8 mouse cellular contexts compared by ENCODE assay signal in the genomic region with DNA sequence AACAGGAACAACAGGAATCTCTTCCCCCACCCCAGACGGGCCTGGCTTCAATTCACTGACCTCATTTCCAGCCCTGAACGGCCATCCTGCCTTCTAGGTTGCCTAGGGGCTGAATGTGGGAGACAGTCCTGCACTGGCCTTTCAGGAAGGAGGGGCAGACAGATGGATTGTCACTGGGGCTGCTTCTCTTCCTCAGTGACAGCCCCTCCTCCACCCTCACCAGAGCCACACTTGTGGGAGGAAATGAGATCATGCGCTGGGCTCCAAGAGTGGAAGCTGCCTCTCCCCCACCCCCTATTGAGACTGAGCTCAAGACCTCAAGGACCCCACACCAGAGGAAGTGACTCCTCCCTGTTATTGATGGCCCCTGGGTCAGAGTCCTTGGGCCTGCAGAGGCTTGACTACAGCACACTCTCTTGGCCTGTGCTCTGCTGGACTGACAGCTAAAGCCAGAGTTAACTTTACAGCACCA. TPM values are rescaled to one million over a fixed set of nuclear protein-coding genes. Genes with fewer than 3 reads are reported as not detected.
DNase-seq lines count a peak whose midpoint lies in the region; ATAC-seq lines count a peak whose summit lies in the region.

No protein-coding gene starts in this region.

- H3K4me1 ChIP-seq in hindbrain, embryonic 14.5 days (replicated peaks; ENCODE audit: control insufficient read depth, insufficient read depth, low read length): no peaks in the 10 kb centered on the region

- peaks cover 54% of the 10 kb centered on the region for H3K36me3 ChIP-seq in hindbrain, embryonic 14.5 days (replicated peaks; ENCODE audit: control insufficient read depth, insufficient read depth)

- H3K9ac ChIP-seq in hindbrain, embryonic 14.5 days: no peak overlapping the region

- H3K4me2 ChIP-seq in hindbrain, embryonic 14.5 days (replicated peaks): no peak overlapping the region

- 53% methylated on average over 3 of the region's 3 CpGs for WGBS in hindbrain, embryonic 14.5 days

- H3K4me3 ChIP-seq in hindbrain, embryonic 14.5 days (replicated peaks; ENCODE audit: low read length): no peak overlapping the region

- DNase-seq in MN1 (ENCODE audit: low spot score): peak; percentile 49
- peak; percentile 83 to 86 for DNase-seq in adrenal gland, postnatal 36 days
- DNase-seq in frontal cortex, postnatal 36 days (ENCODE audit: low spot score in 2 of 2): peak; percentile 61 to 71
- no peak for DNase-seq in hindbrain, embryonic 14.5 days (ENCODE audit: low spot score)
- DNase-seq in layer of hippocampus, postnatal 36 days: peak; percentile 47 to 49
- DNase-seq in lung, postnatal 14 days: peak; percentile 76
- DNase-seq in right cerebral cortex, postnatal 10 days (ENCODE audit: low spot score in 2 of 2): peak; percentile 75 to 76
- no peak for DNase-seq in urinary bladder, postnatal 4 days (ENCODE audit: low spot score in 2 of 2)

- H3K27me3 ChIP-seq in hindbrain, embryonic 14.5 days (ENCODE audit: control insufficient read depth, insufficient read depth, low read length): no peaks in the 10 kb centered on the region

- H3K27ac ChIP-seq in hindbrain, embryonic 14.5 days: peak overlapping the region; percentile 26; the same call in 1 of the 2 replicates

- no peaks in the 10 kb centered on the region for H3K9me3 ChIP-seq in hindbrain, embryonic 14.5 days (ENCODE audit: control insufficient read depth, low read length)

- ATAC-seq in hindbrain, embryonic 14.5 days (ENCODE audit: low FRiP score): peak; percentile 37

RNA-seq across cellular contexts. Expression of gene Bicd2, which starts 30.1 kb away (rescaled TPM):
- total RNA-seq in adrenal gland, postnatal 36 days (2021): 10 to 100 TPM; 34.8 to 44.6 TPM
- 30.7 and 33.3 TPM in 2 replicates for polyA plus RNA-seq in hindbrain, embryonic 14.5 days (2014; fragmentation: Nextera tagmentation; extraction: Ambion mirVana)
- total RNA-seq in layer of hippocampus, postnatal 36 days (2021): 10 to 100 TPM; 54.5 to 59.8 TPM

RNA-seq across cellular contexts. Expression of gene Ippk, which starts 49.6 kb away (rescaled TPM):
- total RNA-seq in adrenal gland, postnatal 36 days (2021): 10 to 100 TPM; 33.1 to 49.4 TPM
- 13.4 and 13.7 TPM in 2 replicates for polyA plus RNA-seq in hindbrain, embryonic 14.5 days (2014; fragmentation: Nextera tagmentation; extraction: Ambion mirVana)
- 10 to 100 TPM; 34.5 to 37.9 TPM for total RNA-seq in layer of hippocampus, postnatal 36 days (2021)

RNA-seq across cellular contexts. Expression of gene Fgd3, which starts 51.4 kb away (rescaled TPM):
- 1 to 10 TPM; 2.7 to 5.3 TPM for total RNA-seq in adrenal gland, postnatal 36 days (2021)
- 1.5 and 2.2 TPM in 2 replicates for polyA plus RNA-seq in hindbrain, embryonic 14.5 days (2014; fragmentation: Nextera tagmentation; extraction: Ambion mirVana)
- 1 to 10 TPM; 6.8 to 6.9 TPM for total RNA-seq in layer of hippocampus, postnatal 36 days (2021)

Comparison
In these comparisons a context has a peak if more than half of its experiments do, and no peak if none do; other contexts are left out.
1. DNase-seq: peak in MN1 (single experiment), adrenal gland, postnatal 36 days (2 of 2), frontal cortex, postnatal 36 days (2 of 2), layer of hippocampus, postnatal 36 days (2 of 2), lung, postnatal 14 days (single experiment) and right cerebral cortex, postnatal 10 days (2 of 2); none in hindbrain, embryonic 14.5 days (single experiment) and urinary bladder, postnatal 4 days (0 of 2).